Mouse (Mus musculus) limb, embryonic 11.5 days (tissue): ENCODE data around the gene Dbil5. TPM values are rescaled to one million over a fixed set of nuclear protein-coding genes. Genes with fewer than 3 reads are reported as not detected.

ENCODE experiments used
- ATAC-seq: fragments of 200-750 bp; cut with Nextera tagmentation; 2 replicates; pipeline ENCODE4 v1.8.0; 2017; ENCODE audit warnings: low read depth; ENCODE audit not compliant: insufficient number of reproducible peaks, low FRiP score, low TSS enrichment
- DNase-seq: peaks from one replicate; pipeline ENCODE4 v3.0.0-alpha.2; 2015; ENCODE audit warnings: low spot score
- H3K27ac ChIP-seq: fragments of 300-500 bp; sonication (generic); replicated peaks from 2 replicates; pipeline ENCODE4 v1.5.1; 2014; ENCODE audit warnings: low read depth, mild to moderate bottlenecking, low read length
- H3K27me3 ChIP-seq: fragments of 300-500 bp; sonication (generic); 2 replicates; pipeline ENCODE4 v1.6.1; 2014; ENCODE audit warnings: mild to moderate bottlenecking, low read length, mixed read lengths; ENCODE audit not compliant: control insufficient read depth, insufficient read depth
- H3K36me3 ChIP-seq: fragments of 300-500 bp; sonication (generic); 2 replicates; pipeline ENCODE4 v1.6.1; 2014; ENCODE audit warnings: mild to moderate bottlenecking, low read length, moderate library complexity, mixed read lengths; ENCODE audit not compliant: control insufficient read depth, insufficient read depth
- H3K4me1 ChIP-seq: fragments of 300-500 bp; sonication (generic); 2 replicates; pipeline ENCODE4 v1.6.1; 2014; ENCODE audit warnings: low read length, mixed read lengths; ENCODE audit not compliant: control insufficient read depth, insufficient read depth
- H3K4me2 ChIP-seq: fragments of 300-500 bp; sonication (generic); 2 replicates; pipeline ENCODE4 v1.6.1; 2014; ENCODE audit warnings: low read depth, mild to moderate bottlenecking, moderate library complexity; ENCODE audit not compliant: severe bottlenecking
- H3K4me3 ChIP-seq: fragments of 300-500 bp; sonication (generic); 2 replicates; pipeline ENCODE4 v1.5.1; 2014; ENCODE audit warnings: low read depth, low read length
- H3K9ac ChIP-seq: fragments of 300-500 bp; sonication (generic); 2 replicates; pipeline ENCODE4 v1.6.1; 2014; ENCODE audit warnings: mild to moderate bottlenecking, low read length
- H3K9me3 ChIP-seq: fragments of 300-500 bp; sonication (generic); 2 replicates; pipeline ENCODE4 v1.6.1; 2016; ENCODE audit warnings: low read length; ENCODE audit not compliant: control insufficient read depth
- WGBS: fragments of 180-500 bp; shearing (Covaris S2); extraction: QIAGEN DNeasy Blood & Tissue Kit; methylation state at CpG from one replicate; pipeline ENCODE4 v1.1.7; 2014; 5-methylcytosine and 5-hydroxymethylcytosine counted together
- polyA plus RNA-seq: library from polyadenylated mRNA; unstranded; fragments of >200 nt; fragmentation: Nextera tagmentation; extraction: Ambion mirVana; gene quantifications from 2 replicates; pipeline ENCODE4 v1.2.1, GENCODE M21; 2014

The Dbil5 gene
- polyA plus RNA-seq, 1 experiment from 2014 or later, result not detected

GRCm38 (mm10) chr11:76257386-76257785 lies 40.0 kb downstream of the Dbil5 start:
- H3K4me3 ChIP-seq, result no peak overlapping the region
- H3K9ac ChIP-seq, result no peak overlapping the region
- no peak overlapping the region for H3K27ac ChIP-seq
- no peak for DNase-seq
- H3K27me3 ChIP-seq, result no peaks in the 10 kb centered on the region
- ATAC-seq, result no peak
- no peaks in the 10 kb centered on the region for H3K9me3 ChIP-seq
- peaks cover 4% of the 10 kb centered on the region; the same call in 1 of the 2 replicates for H3K36me3 ChIP-seq
- 57% methylated on average over 4 of the region's 4 CpGs for WGBS
- no peak overlapping the region for H3K4me2 ChIP-seq
- peaks cover 31% of the 10 kb centered on the region for H3K4me1 ChIP-seq

GRCm38 (mm10) chr11:76258511-76258910 lies 41.1 kb downstream of the Dbil5 start:
- peaks cover 4% of the 10 kb centered on the region; the same call in 1 of the 2 replicates for H3K36me3 ChIP-seq
- WGBS, result 83% methylated on average over 6 of the region's 6 CpGs

GRCm38 (mm10) chr11:76260208-76261050 lies 43.0 kb downstream of the Dbil5 start:
- Histone ChIP-seq H3K4me3 (no peak overlapping the region), H3K27ac (no peak overlapping the region), H3K36me3 (peaks cover 4% of the 10 kb centered on the region; the same call in 1 of the 2 replicates), H3K9me3 (no peaks in the 10 kb centered on the region), H3K27me3 (no peaks in the 10 kb centered on the region), H3K4me2 (no peak overlapping the region), H3K9ac (no peak overlapping the region), H3K4me1 (peaks cover 35% of the 10 kb centered on the region)
- DNase-seq, result no peak
- ATAC-seq, result no peak
- WGBS, result 77% methylated on average over 10 of the region's 10 CpGs

More at GRCm38 (mm10) chr11:76258511-76258910, 41.1 kb downstream of the Dbil5 start:
- no peaks in the 10 kb centered on the region for H3K9me3 ChIP-seq
- DNase-seq (no peak), ATAC-seq (no peak)
- peaks cover 41% of the 10 kb centered on the region for H3K4me1 ChIP-seq
- H3K4me3 ChIP-seq, result no peak overlapping the region
- H3K27me3 ChIP-seq, result no peaks in the 10 kb centered on the region
- no peak overlapping the region for H3K4me2 ChIP-seq
- no peak overlapping the region for H3K27ac ChIP-seq
- no peak overlapping the region for H3K9ac ChIP-seq

GRCm38 (mm10) chr11:76261224-76261623 lies 43.8 kb downstream of the Dbil5 start:
- WGBS, result 83% methylated on average over 12 of the region's 12 CpGs
- H3K27ac ChIP-seq, result no peak overlapping the region
- H3K9me3 ChIP-seq, result no peaks in the 10 kb centered on the region
- no peak overlapping the region for H3K4me2 ChIP-seq
- H3K27me3 ChIP-seq, result no peaks in the 10 kb centered on the region
- peaks cover 4% of the 10 kb centered on the region; the same call in 1 of the 2 replicates for H3K36me3 ChIP-seq
- H3K9ac ChIP-seq, result no peak overlapping the region
- ATAC-seq (no peak), DNase-seq (no peak)
- peaks cover 27% of the 10 kb centered on the region for H3K4me1 ChIP-seq
- H3K4me3 ChIP-seq, result no peak overlapping the region

GRCm38 (mm10) chr11:76262611-76263351 lies 45.4 kb downstream of the Dbil5 start:
- peak overlapping the region; percentile 10; the same call in 1 of the 2 replicates for H3K4me2 ChIP-seq
- no peaks in the 10 kb centered on the region for H3K9me3 ChIP-seq
- no peak overlapping the region for H3K4me3 ChIP-seq
- no peak overlapping the region for H3K27ac ChIP-seq
- no peak for DNase-seq
- 10% methylated on average over 19 of the region's 19 CpGs for WGBS
- H3K27me3 ChIP-seq, result no peaks in the 10 kb centered on the region
- H3K9ac ChIP-seq, result peak overlapping the region; percentile 40
- H3K4me1 ChIP-seq, result peaks cover 15% of the 10 kb centered on the region
- ATAC-seq, result no peak
- H3K36me3 ChIP-seq, result peaks cover 4% of the 10 kb centered on the region; the same call in 1 of the 2 replicates

- H3K36me3 ChIP-seq, result no peaks in the 10 kb centered on the region; the same call in 1 of the 2 replicates
- no peak overlapping the region for H3K9ac ChIP-seq
- peaks cover 15% of the 10 kb centered on the region for H3K4me1 ChIP-seq
- 65% methylated on average over 7 of the region's 7 CpGs for WGBS
- ATAC-seq (no peak), DNase-seq (no peak)
- H3K27ac ChIP-seq, result no peak overlapping the region
- no peak overlapping the region for H3K4me2 ChIP-seq
- H3K4me3 ChIP-seq, result no peak overlapping the region
- no peaks in the 10 kb centered on the region for H3K27me3 ChIP-seq
- H3K9me3 ChIP-seq, result no peaks in the 10 kb centered on the region
Observed at GRCm38 (mm10) chr11:76267550-76267949, 50.1 kb downstream of the Dbil5 start.

- Histone ChIP-seq H3K27me3 (no peaks in the 10 kb centered on the region), H3K27ac (0 out of 2 replicates have a peak overlapping the region, but pooled peaks have one; percentile 5), H3K4me1 (peaks cover 11% of the 10 kb centered on the region), H3K4me2 (no peak overlapping the region), H3K9ac (no peak overlapping the region), H3K36me3 (peaks cover 2% of the 10 kb centered on the region; the same call in 1 of the 2 replicates), H3K9me3 (no peaks in the 10 kb centered on the region), H3K4me3 (no peak overlapping the region)
- 73% methylated on average over 5 of the region's 5 CpGs for WGBS
- DNase-seq (no peak), ATAC-seq (no peak)
Observed at GRCm38 (mm10) chr11:76268001-76268459, 50.6 kb downstream of the Dbil5 start.
